Mouse (Mus musculus): ENCODE measurements around the gene Tcea2.

- TF ChIP-seq CTCF (IDR thresholded peaks at IDR 0.05; ENCODE audit: low read depth, low read length) (no peak), POLR2A (IDR thresholded peaks at IDR 0.05; ENCODE audit: borderline replicate concordance, low read depth, low read length) (no peak)
These were observed 8.1 kb upstream of the Tcea2 start for GRCm38 (mm10) chr2:181671984-181672383.

Measured in bone marrow macrophage, adult 2 months (primary cell).